Mouse (Mus musculus) lung, adult 2 months (tissue): ENCODE measurements around the gene S100a13.

Experiments used
- CTCF ChIP-seq: fragments of 200-500 bp; IDR thresholded peaks from 2 replicates; pipeline ENCODE4 v1.5.1; 2011; ENCODE audit warnings: mild to moderate bottlenecking, low read length, control low read depth; ENCODE audit not compliant: insufficient read depth
- POLR2A ChIP-seq: fragments of 200-500 bp; IDR thresholded peaks from 2 replicates; pipeline ENCODE4 v1.6.1; 2011; ENCODE audit warnings: low read depth, mild to moderate bottlenecking, control low read depth, low read length, borderline replicate concordance; ENCODE audit errors: extremely low read depth

DNA sequence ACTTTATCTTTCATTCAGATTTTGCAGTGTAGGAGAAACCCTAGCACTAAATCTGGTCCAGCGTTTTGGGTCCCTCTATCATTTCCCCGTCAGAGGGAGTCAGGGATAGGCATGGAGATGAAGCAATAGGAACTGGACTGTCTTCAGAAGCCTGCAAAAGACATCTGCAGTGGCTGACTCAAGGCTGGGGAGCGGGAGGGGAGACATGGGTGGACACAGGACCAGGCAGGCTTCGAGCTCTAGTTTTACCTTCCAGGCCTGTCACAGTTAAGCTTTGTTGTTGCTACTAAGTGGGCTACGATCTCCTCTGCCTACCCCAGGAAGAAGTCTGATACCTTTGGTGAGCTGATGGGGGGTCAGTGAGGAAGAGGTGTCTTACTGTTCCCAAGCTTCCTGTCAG, 2.0 kb upstream of the S100a13 start:
- TF ChIP-seq CTCF (no peak), POLR2A (no peak)
